Mouse (Mus musculus) cerebellum, postnatal 36 days (tissue): ENCODE measurements around the gene Brd7.

Source experiments
- DNase-seq, 2 experiments: peaks; one replicate each; pipeline ENCODE4 v3.0.0; 2021 to 2022; ENCODE audit warnings: mixed read lengths in 2 of 2

Brd7 gene

GRCm38 (mm10) chr8:88349046-88349445, 12.9 kb downstream of the Brd7 start:
- DNase-seq = no peak

- DNase-seq = no peak
These were observed 20.0 kb downstream of the Brd7 start for GRCm38 (mm10) chr8:88342026-88342425.

- DNase-seq = no peak
These were observed 21.9 kb downstream of the Brd7 start for GRCm38 (mm10) chr8:88339887-88340695.

GRCm38 (mm10) chr8:88339221-88339620, 22.8 kb downstream of the Brd7 start:
- peak in 1 of 2 experiments; percentile 44 for DNase-seq

GRCm38 (mm10) chr8:88334975-88335374, 27.0 kb downstream of the Brd7 start:
- DNase-seq = no peak

- no peak for DNase-seq
These were observed 27.6 kb downstream of the Brd7 start for GRCm38 (mm10) chr8:88334384-88334783.

- DNase-seq = no peak
These were observed 31.2 kb downstream of the Brd7 start for GRCm38 (mm10) chr8:88330816-88331215.

GRCm38 (mm10) chr8:88328689-88329088, 33.3 kb downstream of the Brd7 start:
- DNase-seq = no peak

GRCm38 (mm10) chr8:88326328-88326727, 35.7 kb downstream of the Brd7 start:
- DNase-seq = no peak

GRCm38 (mm10) chr8:88325795-88326194, 36.2 kb downstream of the Brd7 start:
- no peak for DNase-seq

- no peak for DNase-seq
These were observed 36.7 kb downstream of the Brd7 start for GRCm38 (mm10) chr8:88325251-88325650.

- no peak for DNase-seq
These were observed 37.2 kb downstream of the Brd7 start for GRCm38 (mm10) chr8:88324760-88325159.

- DNase-seq = no peak
These were observed 38.5 kb downstream of the Brd7 start for GRCm38 (mm10) chr8:88323523-88323922.

GRCm38 (mm10) chr8:88321387-88321786, 40.6 kb downstream of the Brd7 start:
- DNase-seq = no peak

GRCm38 (mm10) chr8:88320134-88320533, 41.9 kb downstream of the Brd7 start:
- DNase-seq = no peak

GRCm38 (mm10) chr8:88318151-88318550, 43.8 kb downstream of the Brd7 start:
- no peak for DNase-seq

- no peak for DNase-seq
These were observed 44.7 kb downstream of the Brd7 start for GRCm38 (mm10) chr8:88317341-88317740.

GRCm38 (mm10) chr8:88316139-88316931, 45.7 kb downstream of the Brd7 start:
- no peak for DNase-seq

GRCm38 (mm10) chr8:88315302-88315701, 46.7 kb downstream of the Brd7 start:
- no peak for DNase-seq

GRCm38 (mm10) chr8:88313991-88314390, 48.0 kb downstream of the Brd7 start:
- peak; percentile 23 for DNase-seq

GRCm38 (mm10) chr8:88312966-88313365, 49.0 kb downstream of the Brd7 start:
- peak; percentile 29 to 36 for DNase-seq

- DNase-seq = no peak
These were observed 51.7 kb downstream of the Brd7 start for GRCm38 (mm10) chr8:88310286-88310685.

- DNase-seq = no peak
These were observed 52.1 kb downstream of the Brd7 start for GRCm38 (mm10) chr8:88309881-88310280.

GRCm38 (mm10) chr8:88309274-88309873, 52.6 kb downstream of the Brd7 start:
- no peak for DNase-seq
